ENCODE assay signal across 8 mouse cellular contexts in the genomic region with DNA sequence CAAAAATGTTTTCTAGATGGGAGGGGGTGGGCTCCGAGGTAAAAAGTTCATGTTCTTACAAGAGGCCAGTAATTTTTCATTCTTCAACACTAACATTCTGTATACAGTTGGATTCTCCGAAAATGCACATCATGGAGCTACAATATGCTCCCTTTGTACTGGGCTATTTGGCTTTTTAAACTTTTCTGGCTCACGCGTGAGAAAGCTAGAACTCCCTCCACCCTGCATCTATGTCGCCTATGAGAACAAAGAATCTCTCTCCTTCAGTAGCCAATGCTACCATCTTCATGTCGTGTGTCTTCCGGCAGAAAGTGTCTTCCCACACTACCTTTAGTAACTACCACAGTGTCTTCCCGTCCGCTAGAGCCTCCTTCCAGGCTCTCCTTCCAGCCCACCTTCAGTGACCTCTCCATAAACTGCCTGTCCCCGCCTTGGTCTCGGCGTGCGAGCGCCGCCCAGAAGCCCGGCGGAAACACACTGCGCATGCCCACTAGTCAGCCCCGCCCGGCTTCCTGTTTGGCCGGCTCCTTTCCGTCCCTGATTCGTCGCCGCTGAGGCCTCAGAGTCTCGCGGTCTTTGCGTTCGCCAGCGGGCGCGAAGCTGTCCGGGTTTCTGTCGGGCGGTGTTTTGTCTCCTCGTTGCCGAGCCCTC. TPM values are rescaled to one million over a fixed set of nuclear protein-coding genes. Genes with fewer than 3 reads are reported as not detected.
DNase-seq lines count a peak whose midpoint lies in the region; ATAC-seq and TF ChIP-seq lines count a peak whose summit lies in the region.

A gene (plus strand): TSS at position 529 of the 651 bp plus-strand sequence.

- H3K9me3 ChIP-seq in embryonic facial prominence, embryonic 14.5 days (ENCODE audit: control insufficient read depth, low read length) = no peaks in the 10 kb centered on the region
- no peaks in the 10 kb centered on the region for H3K9me3 ChIP-seq in limb, embryonic 13.5 days
- no peaks in the 10 kb centered on the region for H3K9me3 ChIP-seq in midbrain, embryonic 16.5 days (replicated peaks; ENCODE audit: control insufficient read depth, low read length, poor library complexity, severe bottlenecking)

- peaks cover 6% of the 10 kb centered on the region; the same call in 1 of the 2 replicates for H3K4me1 ChIP-seq in embryonic facial prominence, embryonic 14.5 days (ENCODE audit: control insufficient read depth, insufficient read depth, low read length)
- peaks cover 1% of the 10 kb centered on the region for H3K4me1 ChIP-seq in heart, adult 2 months (ENCODE audit: control insufficient read depth, insufficient read depth, low read length)
- H3K4me1 ChIP-seq in limb, embryonic 13.5 days = peaks cover 17% of the 10 kb centered on the region
- peaks cover 11% of the 10 kb centered on the region for H3K4me1 ChIP-seq in midbrain, embryonic 16.5 days (ENCODE audit: control insufficient read depth, insufficient read depth, low read length)

- peak; percentile 99 for DNase-seq in 3T3-L1 (ENCODE audit: low read depth, low spot score)
- peak; percentile 92 to 95 for DNase-seq in adrenal gland, postnatal 4 days (ENCODE audit: low spot score in 2 of 2)
- DNase-seq in embryonic facial prominence, embryonic 14.5 days (ENCODE audit: low spot score) = peak; percentile 98
- DNase-seq in heart, adult 2 months = peak; percentile 97 to 98
- peak; percentile 97 for DNase-seq in kidney, adult 8-10 months
- DNase-seq in spleen, postnatal 10 days (ENCODE audit: low spot score in 2 of 2) = peak; percentile 88 to 97

- TF ChIP-seq POLR2A in heart, adult 2 months (IDR thresholded peaks at IDR 0.05; ENCODE audit: insufficient read depth, low read depth, low read length) = peak; percentile 97

- peak within 1 kb of the TSS; percentile 68 for H3K4me2 ChIP-seq in embryonic facial prominence, embryonic 14.5 days (ENCODE audit: low read depth, low read length)
- peak within 1 kb of the TSS; percentile 66 for H3K4me2 ChIP-seq in limb, embryonic 13.5 days (replicated peaks)
- peak within 1 kb of the TSS; percentile 71 for H3K4me2 ChIP-seq in midbrain, embryonic 16.5 days (ENCODE audit: low read length)

- H3K27me3 ChIP-seq in embryonic facial prominence, embryonic 14.5 days (replicated peaks; ENCODE audit: control insufficient read depth, insufficient read depth, low read length) = no peaks in the 10 kb centered on the region
- H3K27me3 ChIP-seq in heart, adult 2 months (ENCODE audit: control insufficient read depth, insufficient read depth, low read length) = no peaks in the 10 kb centered on the region
- H3K27me3 ChIP-seq in limb, embryonic 13.5 days = no peaks in the 10 kb centered on the region
- H3K27me3 ChIP-seq in midbrain, embryonic 16.5 days (ENCODE audit: control insufficient read depth, insufficient read depth, low read depth, low read length) = no peaks in the 10 kb centered on the region

- intact Hi-C loops in heart, adult 2 months (cut with DNase I) = no loop called here

- H3K4me3 ChIP-seq in embryonic facial prominence, embryonic 14.5 days (ENCODE audit: low read depth, low read length) = peak within 1 kb of the TSS; percentile 87
- H3K4me3 ChIP-seq in heart, adult 2 months = peak within 1 kb of the TSS; percentile 69
- peak within 1 kb of the TSS; percentile 81 for H3K4me3 ChIP-seq in limb, embryonic 13.5 days
- peak within 1 kb of the TSS; percentile 91 for H3K4me3 ChIP-seq in midbrain, embryonic 16.5 days (ENCODE audit: low read depth, low read length)

- peak; percentile 68; the same call in 1 of the 2 replicates for TF ChIP-seq EP300 in heart, adult 2 months (IDR thresholded peaks at IDR 0.05; ENCODE audit: insufficient read depth, low read depth, low read length)

- TF ChIP-seq CTCF in heart, adult 2 months (IDR thresholded peaks at IDR 0.05) = 0 out of 2 replicates have a peak, but pooled peaks have one; percentile 3

- no peaks in the 10 kb centered on the region for H3K79me2 ChIP-seq in heart, adult 2 months (replicated peaks; ENCODE audit: control insufficient read depth, insufficient read depth, low read length)

- peak; percentile 100 for ATAC-seq in embryonic facial prominence, embryonic 14.5 days (ENCODE audit: low read depth)
- ATAC-seq in limb, embryonic 13.5 days (ENCODE audit: low FRiP score, low read depth) = peak; percentile 100
- peak; percentile 100 for ATAC-seq in midbrain, embryonic 16.5 days

- H3K9ac ChIP-seq in embryonic facial prominence, embryonic 14.5 days (ENCODE audit: low read depth, low read length) = peak within 1 kb of the TSS; percentile 99
- peak within 1 kb of the TSS; percentile 94 for H3K9ac ChIP-seq in heart, adult 2 months (ENCODE audit: low read depth, low read length)
- H3K9ac ChIP-seq in limb, embryonic 13.5 days = peak within 1 kb of the TSS; percentile 95
- peak within 1 kb of the TSS; percentile 96 for H3K9ac ChIP-seq in midbrain, embryonic 16.5 days (ENCODE audit: low read depth, low read length)

- WGBS in embryonic facial prominence, embryonic 14.5 days = 1% methylated on average over 24 of the region's 37 CpGs
- WGBS in heart, adult 2 months = 1% methylated on average over 37 of the region's 37 CpGs
- WGBS in limb, embryonic 13.5 days = 2% methylated on average over 37 of the region's 37 CpGs
- 1% methylated on average over 37 of the region's 37 CpGs for WGBS in midbrain, embryonic 16.5 days

- H3K27ac ChIP-seq in embryonic facial prominence, embryonic 14.5 days (replicated peaks; ENCODE audit: low read depth, low read length) = peak within 1 kb of the TSS; percentile 96
- peak within 1 kb of the TSS; percentile 88 for H3K27ac ChIP-seq in heart, adult 2 months
- H3K27ac ChIP-seq in limb, embryonic 13.5 days = peak within 1 kb of the TSS; percentile 94
- H3K27ac ChIP-seq in midbrain, embryonic 16.5 days (ENCODE audit: low read length) = peak within 1 kb of the TSS; percentile 93

- peaks cover 24% of the 10 kb centered on the region for H3K36me3 ChIP-seq in embryonic facial prominence, embryonic 14.5 days (ENCODE audit: control insufficient read depth, insufficient read depth, low read length)
- peaks cover 13% of the 10 kb centered on the region for H3K36me3 ChIP-seq in heart, adult 2 months (ENCODE audit: control insufficient read depth, insufficient read depth, low read length)
- peaks cover 21% of the 10 kb centered on the region for H3K36me3 ChIP-seq in limb, embryonic 13.5 days
- no peaks in the 10 kb centered on the region for H3K36me3 ChIP-seq in midbrain, embryonic 16.5 days (ENCODE audit: control insufficient read depth, insufficient read depth, low read length)

RNA-seq across cellular contexts. Expression of the gene that starts here (rescaled TPM):
- total RNA-seq in adrenal gland, postnatal 4 days (2021) = 10 to 100 TPM; 44.5 to 45.8 TPM
- 129 and 138 TPM in 2 replicates for polyA plus RNA-seq in embryonic facial prominence, embryonic 14.5 days (2014; fragmentation: Nextera tagmentation; extraction: Ambion mirVana)
- total RNA-seq in heart, adult 2 months (2021) = 10 to 100 TPM; 16.7 to 23.2 TPM
- 13.8 and 27.6 TPM in 2 replicates for polyA plus RNA-seq in heart, adult 2 months (2012; rRNA removed)
- 193 and 213 TPM in 2 replicates for polyA plus RNA-seq in limb, embryonic 13.5 days (2015; fragmentation: Nextera tagmentation; extraction: Ambion mirVana)
- polyA plus RNA-seq in midbrain, embryonic 16.5 days (2015; fragmentation: Nextera tagmentation; extraction: Ambion mirVana) = 94.1 and 97.6 TPM in 2 replicates

Comparison
In these comparisons a context has a peak if more than half of its experiments do, and no peak if none do; other contexts are left out.
1. Peak in every context shown above with its lines: DNase-seq, ATAC-seq, H3K4me3 ChIP-seq and H3K27ac ChIP-seq.